Mouse (Mus musculus): ENCODE measurements at regions not wholly inside any gene's neighbourhood (a gene's known extent, or its start where the extent isn't known, plus 50 kb on each side); places are given as distances from the start of the nearest gene placed in this dataset.

- Histone ChIP-seq H3K4me2 (ENCODE audit: low read depth, low read length) (no peak overlapping the region), H3K36me3 (ENCODE audit: insufficient read depth, low read length) (no peaks in the 10 kb centered on the region), H3K27me3 (ENCODE audit: insufficient read depth, low read length) (no peaks in the 10 kb centered on the region), H3K4me1 (ENCODE audit: insufficient read depth, low read length) (no peaks in the 10 kb centered on the region), H3K4me3 (ENCODE audit: low read length) (no peak overlapping the region), H3K9me3 (ENCODE audit: low read length) (no peaks in the 10 kb centered on the region), H3K27ac (no peak overlapping the region), H3K9ac (replicated peaks; ENCODE audit: low read length) (no peak overlapping the region)
- WGBS, result 88% methylated on average over 1 of the region's 1 CpGs
- DNase-seq (ENCODE audit: low spot score) (no peak), ATAC-seq (no peak)
- no peak for TF ChIP-seq CTCF (IDR thresholded peaks at IDR 0.05; ENCODE audit: low read depth)
Measured at GRCm38 (mm10) chr8:97052436-97052835, 1164.1 kb upstream of the Got2 start.

DNA sequence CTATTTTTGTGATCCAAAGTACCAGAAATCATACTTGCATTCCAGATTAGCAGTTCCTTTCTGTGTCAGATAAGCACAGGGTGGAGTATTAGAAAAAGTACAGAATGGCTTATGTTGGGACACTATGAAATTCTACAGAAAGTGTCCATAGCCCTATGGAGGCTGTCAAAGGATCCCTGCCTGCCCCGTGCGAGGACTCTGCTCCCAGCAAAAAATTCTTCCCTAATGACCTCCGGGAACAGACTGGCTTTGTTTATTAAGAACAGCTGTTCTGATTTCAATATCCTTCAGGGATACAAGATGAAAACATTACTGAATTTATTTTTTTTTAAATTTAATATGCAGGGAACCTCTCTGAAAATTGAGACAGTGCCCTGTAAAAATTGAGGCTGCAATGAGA is 1151.4 kb upstream of the Got2 start:
- Histone ChIP-seq H3K4me1 (ENCODE audit: insufficient read depth, low read length) (no peaks in the 10 kb centered on the region), H3K9me3 (ENCODE audit: low read length) (no peaks in the 10 kb centered on the region), H3K36me3 (ENCODE audit: insufficient read depth, low read length) (no peaks in the 10 kb centered on the region), H3K4me2 (ENCODE audit: low read depth, low read length) (no peak overlapping the region), H3K27me3 (ENCODE audit: insufficient read depth, low read length) (no peaks in the 10 kb centered on the region), H3K4me3 (ENCODE audit: low read length) (no peak overlapping the region), H3K9ac (replicated peaks; ENCODE audit: low read length) (no peak overlapping the region), H3K27ac (no peak overlapping the region)
- TF ChIP-seq CTCF (IDR thresholded peaks at IDR 0.05; ENCODE audit: low read depth), result no peak
- ATAC-seq (no peak), DNase-seq (ENCODE audit: low spot score) (no peak)
- 44% methylated on average over 3 of the region's 3 CpGs for WGBS

GRCm38 (mm10) chr8:97038854-97039253 is 1150.5 kb upstream of the Got2 start:
- DNase-seq (ENCODE audit: low spot score), result no peak
- Histone ChIP-seq H3K36me3 (ENCODE audit: insufficient read depth, low read length) (no peaks in the 10 kb centered on the region), H3K4me3 (ENCODE audit: low read length) (no peak overlapping the region), H3K9me3 (ENCODE audit: low read length) (no peaks in the 10 kb centered on the region), H3K4me1 (ENCODE audit: insufficient read depth, low read length) (no peaks in the 10 kb centered on the region), H3K27ac (no peak overlapping the region), H3K27me3 (ENCODE audit: insufficient read depth, low read length) (no peaks in the 10 kb centered on the region), H3K4me2 (ENCODE audit: low read depth, low read length) (no peak overlapping the region), H3K9ac (replicated peaks; ENCODE audit: low read length) (no peak overlapping the region)
- WGBS, result 90% methylated on average over 5 of the region's 5 CpGs
- no peak for ATAC-seq
- no peak for TF ChIP-seq CTCF (IDR thresholded peaks at IDR 0.05; ENCODE audit: low read depth)

DNA sequence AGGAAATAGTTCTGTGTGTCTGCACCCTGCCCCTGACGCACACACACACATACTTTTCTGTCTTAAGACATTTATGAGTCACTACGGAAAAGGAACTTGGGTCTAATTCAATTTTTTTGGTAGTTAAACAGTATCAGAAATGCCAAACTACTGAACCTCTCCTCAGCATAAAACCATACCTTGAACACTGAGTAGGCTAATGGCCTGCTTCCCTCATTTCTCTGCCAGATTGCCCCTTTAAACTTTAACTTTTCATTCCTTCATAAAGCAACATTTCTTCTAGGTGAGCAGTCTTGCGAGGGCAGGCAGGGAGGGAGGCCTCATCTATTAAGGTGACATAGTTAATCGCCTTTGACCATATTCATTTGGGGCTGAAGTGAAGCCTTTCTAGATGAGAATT is 1143.8 kb upstream of the Got2 start:
- Histone ChIP-seq H3K4me2 (ENCODE audit: low read depth, low read length) (no peak overlapping the region), H3K4me1 (ENCODE audit: insufficient read depth, low read length) (no peaks in the 10 kb centered on the region), H3K36me3 (ENCODE audit: insufficient read depth, low read length) (no peaks in the 10 kb centered on the region), H3K4me3 (ENCODE audit: low read length) (no peak overlapping the region), H3K27ac (no peak overlapping the region), H3K27me3 (ENCODE audit: insufficient read depth, low read length) (no peaks in the 10 kb centered on the region), H3K9ac (replicated peaks; ENCODE audit: low read length) (no peak overlapping the region), H3K9me3 (ENCODE audit: low read length) (no peaks in the 10 kb centered on the region)
- TF ChIP-seq CTCF (IDR thresholded peaks at IDR 0.05; ENCODE audit: low read depth), result no peak
- DNase-seq (ENCODE audit: low spot score) (no peak), ATAC-seq (no peak)
- WGBS, result 91% methylated on average over 4 of the region's 4 CpGs

DNA sequence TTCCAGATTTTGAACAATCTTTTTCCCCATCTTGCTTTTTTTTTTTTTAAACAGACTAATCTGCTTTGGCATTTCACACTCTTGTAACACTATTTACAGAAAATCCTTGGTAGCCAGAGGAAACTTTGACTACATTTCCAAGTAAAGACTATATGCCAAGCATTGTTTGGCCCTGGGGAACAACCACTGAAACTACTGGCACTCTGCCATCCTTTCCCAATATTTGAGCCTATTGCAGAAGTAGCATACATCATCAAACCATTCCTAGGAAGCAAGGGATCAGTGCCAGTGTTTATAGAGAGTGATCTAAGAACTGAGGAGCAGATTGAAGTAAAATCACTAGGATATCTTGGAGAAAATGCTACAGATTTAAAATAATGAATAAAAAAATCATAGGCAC is 1127.2 kb upstream of the Got2 start:
- Histone ChIP-seq H3K27ac (no peak overlapping the region), H3K4me1 (ENCODE audit: insufficient read depth, low read length) (no peaks in the 10 kb centered on the region), H3K4me3 (ENCODE audit: low read length) (no peak overlapping the region), H3K4me2 (ENCODE audit: low read depth, low read length) (no peak overlapping the region), H3K36me3 (ENCODE audit: insufficient read depth, low read length) (no peaks in the 10 kb centered on the region), H3K27me3 (ENCODE audit: insufficient read depth, low read length) (no peaks in the 10 kb centered on the region), H3K9me3 (ENCODE audit: low read length) (no peaks in the 10 kb centered on the region), H3K9ac (replicated peaks; ENCODE audit: low read length) (no peak overlapping the region)
- no peak for TF ChIP-seq CTCF (IDR thresholded peaks at IDR 0.05; ENCODE audit: low read depth)
- no peak for ATAC-seq
- no peak for DNase-seq (ENCODE audit: low spot score)

DNA sequence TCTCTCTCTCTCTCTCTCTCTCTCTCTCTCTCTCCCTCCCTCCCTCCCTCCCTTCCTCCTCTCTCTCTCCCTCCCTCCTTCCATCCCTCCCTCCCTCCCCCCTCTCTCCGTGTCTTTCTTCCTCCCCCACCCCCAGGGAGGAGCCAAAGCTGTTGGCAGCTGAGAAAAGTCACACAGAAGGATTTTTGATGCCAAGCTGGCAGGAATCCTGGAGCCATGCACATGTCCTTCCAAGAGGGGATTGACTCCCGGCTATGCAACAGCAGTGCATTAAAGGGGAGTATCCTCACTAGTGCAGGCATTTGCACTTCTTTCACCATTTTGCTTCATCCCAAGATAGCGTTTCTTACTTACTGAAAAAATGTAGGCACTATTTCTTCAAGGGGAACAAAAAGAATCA is 1115.8 kb upstream of the Got2 start:
- Histone ChIP-seq H3K4me3 (ENCODE audit: low read length) (no peak overlapping the region), H3K4me2 (ENCODE audit: low read depth, low read length) (no peak overlapping the region), H3K4me1 (ENCODE audit: insufficient read depth, low read length) (no peaks in the 10 kb centered on the region), H3K27ac (no peak overlapping the region), H3K27me3 (ENCODE audit: insufficient read depth, low read length) (no peaks in the 10 kb centered on the region), H3K9me3 (ENCODE audit: low read length) (no peaks in the 10 kb centered on the region), H3K36me3 (ENCODE audit: insufficient read depth, low read length) (no peaks in the 10 kb centered on the region), H3K9ac (replicated peaks; ENCODE audit: low read length) (no peak overlapping the region)
- ATAC-seq (no peak), DNase-seq (ENCODE audit: low spot score) (peak; percentile 73)
- 37% methylated on average over 2 of the region's 3 CpGs for WGBS
- no peak for TF ChIP-seq CTCF (IDR thresholded peaks at IDR 0.05; ENCODE audit: low read depth)

GRCm38 (mm10) chr8:96983103-96983502 is 1094.8 kb upstream of the Got2 start:
- no peak overlapping the region for H3K4me2 ChIP-seq (ENCODE audit: low read depth, low read length)
- no peaks in the 10 kb centered on the region for H3K27me3 ChIP-seq (ENCODE audit: insufficient read depth, low read length)
- no peaks in the 10 kb centered on the region for H3K4me1 ChIP-seq (ENCODE audit: insufficient read depth, low read length)
- no peaks in the 10 kb centered on the region for H3K9me3 ChIP-seq (ENCODE audit: low read length)
- DNase-seq (ENCODE audit: low spot score), result no peak
- WGBS, result 78% methylated on average over 2 of the region's 2 CpGs
- no peak overlapping the region for H3K9ac ChIP-seq (replicated peaks; ENCODE audit: low read length)
- no peaks in the 10 kb centered on the region for H3K36me3 ChIP-seq (ENCODE audit: insufficient read depth, low read length)
- TF ChIP-seq CTCF (IDR thresholded peaks at IDR 0.05; ENCODE audit: low read depth), result no peak
- no peak overlapping the region for H3K27ac ChIP-seq
- no peak overlapping the region for H3K4me3 ChIP-seq (ENCODE audit: low read length)
- no peak for ATAC-seq
